Mouse (Mus musculus): ENCODE results near the gene Fam47e. TPM values are rescaled to one million over a fixed set of nuclear protein-coding genes. Genes with fewer than 3 reads are reported as not detected.

Gene Fam47e
- total and polyA plus RNA-seq, 3 experiments = not detected

DNA sequence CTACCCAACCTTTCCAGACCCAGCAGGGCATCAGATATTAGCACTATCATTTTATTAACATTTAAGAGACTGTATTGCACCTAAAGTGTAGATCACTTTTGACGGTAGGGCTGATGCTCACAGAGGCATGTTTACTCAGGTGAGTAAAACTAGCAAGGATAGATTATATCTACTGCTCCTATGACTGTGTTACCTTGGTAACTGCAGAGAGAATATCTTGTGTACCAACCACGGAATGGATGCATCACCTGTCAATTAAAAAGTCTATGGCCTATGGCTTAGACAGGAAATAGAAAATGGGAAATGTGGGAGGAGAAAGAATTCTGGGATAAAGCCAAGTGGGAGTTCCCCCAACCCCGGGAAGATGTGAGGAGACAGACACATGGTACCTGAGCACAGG, 80.0 kb downstream of the Fam47e start:
- in situ Hi-C loops (cut with MboI; ENCODE audit: low pct_ligation_motif_present, low pct_unique_long_range_greater_than_20kb, low sequenced_read_pairs) (no loop called here), dilution Hi-C loops (cut with MboI; ENCODE audit: extremely low pct_ligation_motif_present, extremely low pct_unique_long_range_greater_than_20kb, low sequenced_read_pairs) (no loop called here)
- Histone ChIP-seq H3K9me3 (replicated peaks; ENCODE audit: low read length) (no peaks in the 10 kb centered on the region), H3K4me1 (ENCODE audit: control insufficient read depth in 1 of 2, insufficient read depth in 2 of 2) (no peaks in the 10 kb centered on the region), H3K27ac (ENCODE audit: insufficient read depth, low read depth) (no peak overlapping the region), H3K4me2 (ENCODE audit: insufficient read depth, low read depth, poor library complexity, severe bottlenecking) (no peak overlapping the region), H3K9ac (ENCODE audit: insufficient read depth, low read depth) (no peak overlapping the region), H3K36me3 (replicated peaks in 1 of 2; ENCODE audit: control insufficient read depth in 1 of 2, insufficient read depth in 1 of 2, low read length in 1 of 2) (no peaks in the 10 kb centered on the region), H3K79me2 (replicated peaks; ENCODE audit: control insufficient read depth, extremely low read depth, insufficient read depth, poor library complexity, severe bottlenecking) (no peaks in the 10 kb centered on the region), H3K4me3 (replicated peaks in 1 of 3; ENCODE audit: low read depth in 2 of 3, low read length in 2 of 3, poor library complexity in 1 of 3) (no peak overlapping the region), H3K27me3 (replicated peaks) (no peaks in the 10 kb centered on the region)
- DNase-seq (ENCODE audit: extremely low read depth) = no peak
- TF ChIP-seq JUN (IDR thresholded peaks at IDR 0.05; ENCODE audit: insufficient read depth, low read depth, low read length) (no peak), USF1 (IDR thresholded peaks at IDR 0.05; ENCODE audit: low read depth, low read length) (no peak), CTCF (conservative IDR thresholded peaks at IDR 0.05 in 1 of 2, IDR thresholded peaks at IDR 0.05 in 1 of 2; ENCODE audit: low read depth in 2 of 2, low read length in 2 of 2) (no peak), ZNF384 (IDR thresholded peaks at IDR 0.05; ENCODE audit: low read depth, low read length) (no peak), EP300 (IDR thresholded peaks at IDR 0.05; ENCODE audit: low read length) (no peak), SMC3 (IDR thresholded peaks at IDR 0.05; ENCODE audit: low read depth, low read length) (no peak), RAD21 (IDR thresholded peaks at IDR 0.05; ENCODE audit: low read depth, low read length) (no peak), PAX5 (IDR thresholded peaks at IDR 0.05; ENCODE audit: low read length) (no peak), MYC (IDR thresholded peaks at IDR 0.05; ENCODE audit: low read depth, low read length) (no peak)

GRCm38 (mm10) chr5:92635891-92636290, 81.0 kb downstream of the Fam47e start:
- H3K79me2 ChIP-seq (replicated peaks; ENCODE audit: control insufficient read depth, extremely low read depth, insufficient read depth, poor library complexity, severe bottlenecking) = no peaks in the 10 kb centered on the region
- DNase-seq (ENCODE audit: extremely low read depth) = no peak
- H3K9me3 ChIP-seq (replicated peaks; ENCODE audit: low read length) = no peaks in the 10 kb centered on the region
- H3K36me3 ChIP-seq (replicated peaks in 1 of 2; ENCODE audit: control insufficient read depth in 1 of 2, insufficient read depth in 1 of 2, low read length in 1 of 2) = no peaks in the 10 kb centered on the region
- H3K4me2 ChIP-seq (ENCODE audit: insufficient read depth, low read depth, poor library complexity, severe bottlenecking) = no peak overlapping the region
- H3K4me1 ChIP-seq (ENCODE audit: control insufficient read depth in 1 of 2, insufficient read depth in 2 of 2) = no peaks in the 10 kb centered on the region
- no peaks in the 10 kb centered on the region for H3K27me3 ChIP-seq (replicated peaks)
- H3K27ac ChIP-seq (ENCODE audit: insufficient read depth, low read depth) = no peak overlapping the region
- in situ Hi-C loops (cut with MboI; ENCODE audit: low pct_ligation_motif_present, low pct_unique_long_range_greater_than_20kb, low sequenced_read_pairs) = no loop called here
- dilution Hi-C loops (cut with MboI; ENCODE audit: extremely low pct_ligation_motif_present, extremely low pct_unique_long_range_greater_than_20kb, low sequenced_read_pairs) = no loop called here
- H3K4me3 ChIP-seq (replicated peaks in 1 of 3; ENCODE audit: low read depth in 2 of 3, low read length in 2 of 3, poor library complexity in 1 of 3) = no peak overlapping the region
- H3K9ac ChIP-seq (ENCODE audit: insufficient read depth, low read depth) = no peak overlapping the region
- no peak for TF ChIP-seq MAZ (IDR thresholded peaks at IDR 0.05; ENCODE audit: low read depth, low read length)
- no peak for TF ChIP-seq BHLHE40 (IDR thresholded peaks at IDR 0.05; ENCODE audit: low read depth, low read length)
- TF ChIP-seq ZMIZ1 (IDR thresholded peaks at IDR 0.05; ENCODE audit: low read depth, low read length) = no peak
- TF ChIP-seq TBP (conservative IDR thresholded peaks at IDR 0.05; ENCODE audit: low read depth, low read length) = no peak
- no peak for TF ChIP-seq SIN3A (IDR thresholded peaks at IDR 0.05; ENCODE audit: low read length)
- TF ChIP-seq E2F4 (IDR thresholded peaks at IDR 0.05; ENCODE audit: insufficient replicate concordance, low read depth, low read length) = no peak
- no peak for TF ChIP-seq POLR2AphosphoS2 (IDR thresholded peaks at IDR 0.05; ENCODE audit: low read depth, low read length)
- TF ChIP-seq CHD2 (IDR thresholded peaks at IDR 0.05; ENCODE audit: low read length) = no peak
- no peak for TF ChIP-seq USF1 (IDR thresholded peaks at IDR 0.05; ENCODE audit: low read depth, low read length)
- no peak for TF ChIP-seq ZNF384 (IDR thresholded peaks at IDR 0.05; ENCODE audit: low read depth, low read length)
- TF ChIP-seq ELF1 (IDR thresholded peaks at IDR 0.05; ENCODE audit: low read depth, low read length) = no peak
- TF ChIP-seq MXI1 (IDR thresholded peaks at IDR 0.05; ENCODE audit: low read depth, low read length) = no peak
- TF ChIP-seq ETS1 (conservative IDR thresholded peaks at IDR 0.05; ENCODE audit: low read depth, low read length) = no peak
- no peak for TF ChIP-seq EP300 (IDR thresholded peaks at IDR 0.05; ENCODE audit: low read length)
- TF ChIP-seq CHD1 (IDR thresholded peaks at IDR 0.05; ENCODE audit: low read depth, low read length) = no peak
- TF ChIP-seq JUND (conservative IDR thresholded peaks at IDR 0.05; ENCODE audit: low read depth, low read length) = no peak
- no peak for TF ChIP-seq HCFC1 (IDR thresholded peaks at IDR 0.05; ENCODE audit: low read depth, low read length)
